Mouse (Mus musculus): ENCODE measurements around the gene Clca4b. TPM values are rescaled to one million over a fixed set of nuclear protein-coding genes. Genes with fewer than 3 reads are reported as not detected.

Clca4b gene
- not detected in 2 replicates for polyA plus RNA-seq (2014; fragmentation: Nextera tagmentation; extraction: Ambion mirVana)

GRCm38 (mm10) chr3:144932335-144932734, at the start of gene Clca4b:
Gene Clca4b (minus strand): TSS chr3:144932529.
- Histone ChIP-seq H3K9ac (ENCODE audit: low read length) (no peak within 1 kb of the TSS), H3K9me3 (ENCODE audit: control insufficient read depth, low read length) (no peaks in the 10 kb centered on the region), H3K36me3 (ENCODE audit: control insufficient read depth, insufficient read depth, low read length) (no peaks in the 10 kb centered on the region), H3K4me2 (ENCODE audit: low read depth, low read length, severe bottlenecking) (no peak within 1 kb of the TSS), H3K27ac (ENCODE audit: low read depth, low read length) (no peak within 1 kb of the TSS), H3K4me1 (replicated peaks; ENCODE audit: control insufficient read depth, insufficient read depth, low read length) (no peaks in the 10 kb centered on the region), H3K4me3 (ENCODE audit: low read depth, low read length) (no peak within 1 kb of the TSS), H3K27me3 (ENCODE audit: control insufficient read depth, insufficient read depth, low read length) (no peaks in the 10 kb centered on the region)
- DNase-seq (ENCODE audit: low spot score) (no peak), ATAC-seq (replicated peaks; ENCODE audit: low FRiP score) (no peak)

GRCm38 (mm10) chr3:144980551-144980950, 48.2 kb upstream of the Clca4b start:
- H3K36me3 ChIP-seq (ENCODE audit: control insufficient read depth, insufficient read depth, low read length) = no peaks in the 10 kb centered on the region
- no peaks in the 10 kb centered on the region for H3K4me1 ChIP-seq (replicated peaks; ENCODE audit: control insufficient read depth, insufficient read depth, low read length)
- H3K9me3 ChIP-seq (ENCODE audit: control insufficient read depth, low read length) = no peaks in the 10 kb centered on the region
- no peak overlapping the region for H3K9ac ChIP-seq (ENCODE audit: low read length)
- 87% methylated on average over 6 of the region's 6 CpGs for WGBS
- no peak overlapping the region for H3K27ac ChIP-seq (ENCODE audit: low read depth, low read length)
- DNase-seq (ENCODE audit: low spot score) (no peak), ATAC-seq (replicated peaks; ENCODE audit: low FRiP score) (no peak)
- H3K4me3 ChIP-seq (ENCODE audit: low read depth, low read length) = no peak overlapping the region
- no peaks in the 10 kb centered on the region for H3K27me3 ChIP-seq (ENCODE audit: control insufficient read depth, insufficient read depth, low read length)
- H3K4me2 ChIP-seq (ENCODE audit: low read depth, low read length, severe bottlenecking) = no peak overlapping the region

GRCm38 (mm10) chr3:144977631-144978030, 45.3 kb upstream of the Clca4b start:
- 16% methylated on average over 4 of the region's 4 CpGs for WGBS
- Histone ChIP-seq H3K9me3 (ENCODE audit: control insufficient read depth, low read length) (no peaks in the 10 kb centered on the region), H3K4me3 (ENCODE audit: low read depth, low read length) (no peak overlapping the region), H3K9ac (ENCODE audit: low read length) (no peak overlapping the region), H3K27ac (ENCODE audit: low read depth, low read length) (no peak overlapping the region), H3K27me3 (ENCODE audit: control insufficient read depth, insufficient read depth, low read length) (no peaks in the 10 kb centered on the region), H3K4me1 (replicated peaks; ENCODE audit: control insufficient read depth, insufficient read depth, low read length) (no peaks in the 10 kb centered on the region), H3K36me3 (ENCODE audit: control insufficient read depth, insufficient read depth, low read length) (no peaks in the 10 kb centered on the region), H3K4me2 (ENCODE audit: low read depth, low read length, severe bottlenecking) (no peak overlapping the region)
- ATAC-seq (replicated peaks; ENCODE audit: low FRiP score) (no peak), DNase-seq (ENCODE audit: low spot score) (no peak)

GRCm38 (mm10) chr3:144976091-144976490, 43.8 kb upstream of the Clca4b start:
- no peaks in the 10 kb centered on the region for H3K27me3 ChIP-seq (ENCODE audit: control insufficient read depth, insufficient read depth, low read length)
- no peaks in the 10 kb centered on the region for H3K36me3 ChIP-seq (ENCODE audit: control insufficient read depth, insufficient read depth, low read length)
- no peaks in the 10 kb centered on the region for H3K9me3 ChIP-seq (ENCODE audit: control insufficient read depth, low read length)
- H3K4me1 ChIP-seq (replicated peaks; ENCODE audit: control insufficient read depth, insufficient read depth, low read length) = no peaks in the 10 kb centered on the region
- 50% methylated on average over 1 of the region's 1 CpGs for WGBS
- ATAC-seq (replicated peaks; ENCODE audit: low FRiP score) = no peak
- H3K27ac ChIP-seq (ENCODE audit: low read depth, low read length) = no peak overlapping the region
- no peak overlapping the region for H3K9ac ChIP-seq (ENCODE audit: low read length)
- no peak overlapping the region for H3K4me2 ChIP-seq (ENCODE audit: low read depth, low read length, severe bottlenecking)
- no peak for DNase-seq (ENCODE audit: low spot score)
- no peak overlapping the region for H3K4me3 ChIP-seq (ENCODE audit: low read depth, low read length)

- Histone ChIP-seq H3K9ac (ENCODE audit: low read length) (no peak within 1 kb of the TSS), H3K4me2 (ENCODE audit: low read depth, low read length, severe bottlenecking) (no peak within 1 kb of the TSS), H3K27me3 (ENCODE audit: control insufficient read depth, insufficient read depth, low read length) (no peaks in the 10 kb centered on the region), H3K4me3 (ENCODE audit: low read depth, low read length) (no peak within 1 kb of the TSS), H3K4me1 (replicated peaks; ENCODE audit: control insufficient read depth, insufficient read depth, low read length) (no peaks in the 10 kb centered on the region), H3K36me3 (ENCODE audit: control insufficient read depth, insufficient read depth, low read length) (no peaks in the 10 kb centered on the region), H3K9me3 (ENCODE audit: control insufficient read depth, low read length) (no peaks in the 10 kb centered on the region), H3K27ac (ENCODE audit: low read depth, low read length) (no peak within 1 kb of the TSS)
- DNase-seq (ENCODE audit: low spot score) (no peak), ATAC-seq (replicated peaks; ENCODE audit: low FRiP score) (no peak)
Observed at GRCm38 (mm10) chr3:144974945-144975344, 42.6 kb upstream of the Clca4b start, which contains the start of gene Clca4a. Gene Clca4a (minus strand): TSS chr3:144975045.

- H3K36me3 ChIP-seq (ENCODE audit: control insufficient read depth, insufficient read depth, low read length) = no peaks in the 10 kb centered on the region
- no peaks in the 10 kb centered on the region for H3K9me3 ChIP-seq (ENCODE audit: control insufficient read depth, low read length)
- H3K4me1 ChIP-seq (replicated peaks; ENCODE audit: control insufficient read depth, insufficient read depth, low read length) = no peaks in the 10 kb centered on the region
- no peaks in the 10 kb centered on the region for H3K27me3 ChIP-seq (ENCODE audit: control insufficient read depth, insufficient read depth, low read length)
- H3K27ac ChIP-seq (ENCODE audit: low read depth, low read length) = no peak overlapping the region
- DNase-seq (ENCODE audit: low spot score) (no peak), ATAC-seq (replicated peaks; ENCODE audit: low FRiP score) (no peak)
- no peak overlapping the region for H3K4me3 ChIP-seq (ENCODE audit: low read depth, low read length)
- H3K4me2 ChIP-seq (ENCODE audit: low read depth, low read length, severe bottlenecking) = no peak overlapping the region
- WGBS = 80% methylated on average over 9 of the region's 9 CpGs
- no peak overlapping the region for H3K9ac ChIP-seq (ENCODE audit: low read length)
Observed at GRCm38 (mm10) chr3:144971553-144972270, 39.4 kb upstream of the Clca4b start.

- no peak overlapping the region for H3K4me3 ChIP-seq (ENCODE audit: low read depth, low read length)
- H3K27me3 ChIP-seq (ENCODE audit: control insufficient read depth, insufficient read depth, low read length) = no peaks in the 10 kb centered on the region
- DNase-seq (ENCODE audit: low spot score) (no peak), ATAC-seq (replicated peaks; ENCODE audit: low FRiP score) (no peak)
- H3K27ac ChIP-seq (ENCODE audit: low read depth, low read length) = no peak overlapping the region
- H3K4me2 ChIP-seq (ENCODE audit: low read depth, low read length, severe bottlenecking) = no peak overlapping the region
- H3K36me3 ChIP-seq (ENCODE audit: control insufficient read depth, insufficient read depth, low read length) = no peaks in the 10 kb centered on the region
- no peak overlapping the region for H3K9ac ChIP-seq (ENCODE audit: low read length)
- H3K9me3 ChIP-seq (ENCODE audit: control insufficient read depth, low read length) = no peaks in the 10 kb centered on the region
- no peaks in the 10 kb centered on the region for H3K4me1 ChIP-seq (replicated peaks; ENCODE audit: control insufficient read depth, insufficient read depth, low read length)
- WGBS = 86% methylated on average over 1 of the region's 1 CpGs
Observed at GRCm38 (mm10) chr3:144969755-144970154, 37.4 kb upstream of the Clca4b start.

DNA sequence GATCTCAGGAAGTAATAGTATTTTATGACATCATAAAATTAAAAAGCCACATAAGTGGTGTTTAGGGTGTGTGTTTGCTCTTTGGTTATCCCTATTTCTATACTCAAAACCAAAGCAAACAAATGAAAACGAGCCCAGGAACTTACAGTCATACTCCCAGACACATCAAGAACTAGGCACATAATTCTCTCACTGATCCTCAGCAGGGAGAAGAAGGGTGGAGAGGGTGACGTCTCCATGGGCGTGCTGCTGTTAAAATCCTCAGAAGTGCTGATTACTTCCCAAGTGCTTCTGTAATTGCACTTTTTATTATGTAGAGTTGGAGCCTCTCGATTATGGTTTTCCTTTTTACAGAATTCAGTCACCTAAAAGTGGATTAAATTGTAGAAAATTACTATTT, 33.7 kb upstream of the Clca4b start:
- no peaks in the 10 kb centered on the region for H3K36me3 ChIP-seq (ENCODE audit: control insufficient read depth, insufficient read depth, low read length)
- 78% methylated on average over 4 of the region's 4 CpGs for WGBS
- no peak overlapping the region for H3K4me3 ChIP-seq (ENCODE audit: low read depth, low read length)
- no peak overlapping the region for H3K4me2 ChIP-seq (ENCODE audit: low read depth, low read length, severe bottlenecking)
- no peak overlapping the region for H3K9ac ChIP-seq (ENCODE audit: low read length)
- H3K9me3 ChIP-seq (ENCODE audit: control insufficient read depth, low read length) = no peaks in the 10 kb centered on the region
- DNase-seq (ENCODE audit: low spot score) = no peak
- no peaks in the 10 kb centered on the region for H3K27me3 ChIP-seq (ENCODE audit: control insufficient read depth, insufficient read depth, low read length)
- H3K27ac ChIP-seq (ENCODE audit: low read depth, low read length) = no peak overlapping the region
- ATAC-seq (replicated peaks; ENCODE audit: low FRiP score) = no peak
- H3K4me1 ChIP-seq (replicated peaks; ENCODE audit: control insufficient read depth, insufficient read depth, low read length) = no peaks in the 10 kb centered on the region

DNA sequence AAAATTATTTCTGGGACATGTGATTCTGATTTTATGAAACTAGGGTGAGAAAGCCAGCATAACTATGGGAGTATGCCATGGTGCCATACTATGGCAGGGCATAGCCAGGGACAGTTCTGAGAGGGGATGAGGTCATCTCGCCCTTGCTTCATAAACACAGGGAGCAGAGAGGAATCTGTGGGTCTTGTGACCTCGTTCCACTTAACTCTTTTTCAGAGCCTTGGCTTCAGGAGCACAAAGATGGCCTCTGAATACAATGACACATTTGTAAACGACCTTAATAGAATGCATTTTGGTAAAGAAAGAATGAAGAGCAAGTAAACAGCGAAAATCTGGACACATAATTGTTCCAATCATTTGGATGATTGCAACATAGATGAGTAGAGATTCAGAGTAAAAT, 18.5 kb upstream of the Clca4b start:
- no peak overlapping the region for H3K4me3 ChIP-seq (ENCODE audit: low read depth, low read length)
- H3K9me3 ChIP-seq (ENCODE audit: control insufficient read depth, low read length) = no peaks in the 10 kb centered on the region
- H3K27ac ChIP-seq (ENCODE audit: low read depth, low read length) = no peak overlapping the region
- H3K9ac ChIP-seq (ENCODE audit: low read length) = no peak overlapping the region
- no peaks in the 10 kb centered on the region for H3K36me3 ChIP-seq (ENCODE audit: control insufficient read depth, insufficient read depth, low read length)
- no peaks in the 10 kb centered on the region for H3K27me3 ChIP-seq (ENCODE audit: control insufficient read depth, insufficient read depth, low read length)
- ATAC-seq (replicated peaks; ENCODE audit: low FRiP score) = no peak
- no peak overlapping the region for H3K4me2 ChIP-seq (ENCODE audit: low read depth, low read length, severe bottlenecking)
- no peak for DNase-seq (ENCODE audit: low spot score)
- 71% methylated on average over 4 of the region's 4 CpGs for WGBS
- H3K4me1 ChIP-seq (replicated peaks; ENCODE audit: control insufficient read depth, insufficient read depth, low read length) = no peaks in the 10 kb centered on the region

Data from forebrain, embryonic 11.5 days (tissue).